Mouse (Mus musculus): ENCODE data around the gene Anks3. TPM values are rescaled to one million over a fixed set of nuclear protein-coding genes. Genes with fewer than 3 reads are reported as not detected.

Anks3 gene
- polyA plus RNA-seq, 1 experiment from 2014 or later = 41.3 TPM

GRCm38 (mm10) chr16:4947378-4947777, 16.6 kb downstream of the Anks3 start:
- no peaks in the 10 kb centered on the region for H3K4me1 ChIP-seq (ENCODE audit: control insufficient read depth, insufficient read depth, low read length)
- WGBS = 78% methylated on average over 4 of the region's 4 CpGs
- H3K4me2 ChIP-seq (ENCODE audit: low read depth, low read length) = no peak overlapping the region
- no peaks in the 10 kb centered on the region for H3K27me3 ChIP-seq (replicated peaks; ENCODE audit: control insufficient read depth, insufficient read depth, low read length)
- no peaks in the 10 kb centered on the region for H3K9me3 ChIP-seq (ENCODE audit: control insufficient read depth, low read length)
- H3K9ac ChIP-seq (ENCODE audit: low read depth, low read length) = no peak overlapping the region
- no peak overlapping the region for H3K27ac ChIP-seq (ENCODE audit: low read length)
- no peak for ATAC-seq
- H3K36me3 ChIP-seq (ENCODE audit: control insufficient read depth, insufficient read depth, low read length) = peaks cover 15% of the 10 kb centered on the region
- H3K4me3 ChIP-seq (ENCODE audit: low read length) = no peak overlapping the region

GRCm38 (mm10) chr16:4946155-4946554, 17.9 kb downstream of the Anks3 start:
- Histone ChIP-seq H3K36me3 (ENCODE audit: control insufficient read depth, insufficient read depth, low read length) (peaks cover 12% of the 10 kb centered on the region), H3K27ac (ENCODE audit: low read length) (no peak overlapping the region), H3K4me1 (ENCODE audit: control insufficient read depth, insufficient read depth, low read length) (no peaks in the 10 kb centered on the region), H3K9me3 (ENCODE audit: control insufficient read depth, low read length) (no peaks in the 10 kb centered on the region), H3K9ac (ENCODE audit: low read depth, low read length) (no peak overlapping the region), H3K4me2 (ENCODE audit: low read depth, low read length) (no peak overlapping the region), H3K27me3 (replicated peaks; ENCODE audit: control insufficient read depth, insufficient read depth, low read length) (no peaks in the 10 kb centered on the region), H3K4me3 (ENCODE audit: low read length) (no peak overlapping the region)
- no peak for ATAC-seq
- 90% methylated on average over 3 of the region's 3 CpGs for WGBS

GRCm38 (mm10) chr16:4945415-4945814, 18.6 kb downstream of the Anks3 start:
- H3K4me1 ChIP-seq (ENCODE audit: control insufficient read depth, insufficient read depth, low read length) = no peaks in the 10 kb centered on the region
- peaks cover 16% of the 10 kb centered on the region for H3K36me3 ChIP-seq (ENCODE audit: control insufficient read depth, insufficient read depth, low read length)
- no peak for ATAC-seq
- H3K4me3 ChIP-seq (ENCODE audit: low read length) = no peak overlapping the region
- no peak overlapping the region for H3K9ac ChIP-seq (ENCODE audit: low read depth, low read length)
- no peaks in the 10 kb centered on the region for H3K9me3 ChIP-seq (ENCODE audit: control insufficient read depth, low read length)
- no peak overlapping the region for H3K4me2 ChIP-seq (ENCODE audit: low read depth, low read length)
- WGBS = 72% methylated on average over 4 of the region's 4 CpGs
- H3K27ac ChIP-seq (ENCODE audit: low read length) = no peak overlapping the region
- no peaks in the 10 kb centered on the region for H3K27me3 ChIP-seq (replicated peaks; ENCODE audit: control insufficient read depth, insufficient read depth, low read length)

- no peaks in the 10 kb centered on the region for H3K9me3 ChIP-seq (ENCODE audit: control insufficient read depth, low read length)
- no peak overlapping the region for H3K9ac ChIP-seq (ENCODE audit: low read depth, low read length)
- no peak overlapping the region for H3K4me3 ChIP-seq (ENCODE audit: low read length)
- peaks cover 14% of the 10 kb centered on the region for H3K36me3 ChIP-seq (ENCODE audit: control insufficient read depth, insufficient read depth, low read length)
- H3K27ac ChIP-seq (ENCODE audit: low read length) = no peak overlapping the region
- H3K27me3 ChIP-seq (replicated peaks; ENCODE audit: control insufficient read depth, insufficient read depth, low read length) = no peaks in the 10 kb centered on the region
- peaks cover 6% of the 10 kb centered on the region for H3K4me1 ChIP-seq (ENCODE audit: control insufficient read depth, insufficient read depth, low read length)
- H3K4me2 ChIP-seq (ENCODE audit: low read depth, low read length) = no peak overlapping the region
- no peak for ATAC-seq
- WGBS = 92% methylated on average over 3 of the region's 3 CpGs
Measured at GRCm38 (mm10) chr16:4943431-4943830, 20.6 kb downstream of the Anks3 start.

GRCm38 (mm10) chr16:4942868-4943267, 21.1 kb downstream of the Anks3 start:
- Histone ChIP-seq H3K27ac (ENCODE audit: low read length) (no peak overlapping the region), H3K4me2 (ENCODE audit: low read depth, low read length) (no peak overlapping the region), H3K9ac (ENCODE audit: low read depth, low read length) (no peak overlapping the region), H3K4me3 (ENCODE audit: low read length) (no peak overlapping the region), H3K9me3 (ENCODE audit: control insufficient read depth, low read length) (no peaks in the 10 kb centered on the region), H3K36me3 (ENCODE audit: control insufficient read depth, insufficient read depth, low read length) (peaks cover 14% of the 10 kb centered on the region), H3K27me3 (replicated peaks; ENCODE audit: control insufficient read depth, insufficient read depth, low read length) (no peaks in the 10 kb centered on the region), H3K4me1 (ENCODE audit: control insufficient read depth, insufficient read depth, low read length) (peaks cover 6% of the 10 kb centered on the region)
- no peak for ATAC-seq
- WGBS = 91% methylated on average over 8 of the region's 8 CpGs

GRCm38 (mm10) chr16:4941016-4941415, 23.0 kb downstream of the Anks3 start:
- Histone ChIP-seq H3K4me3 (ENCODE audit: low read length) (no peak overlapping the region), H3K36me3 (ENCODE audit: control insufficient read depth, insufficient read depth, low read length) (peaks cover 19% of the 10 kb centered on the region), H3K4me2 (ENCODE audit: low read depth, low read length) (no peak overlapping the region), H3K4me1 (ENCODE audit: control insufficient read depth, insufficient read depth, low read length) (peaks cover 6% of the 10 kb centered on the region), H3K27me3 (replicated peaks; ENCODE audit: control insufficient read depth, insufficient read depth, low read length) (no peaks in the 10 kb centered on the region), H3K27ac (ENCODE audit: low read length) (no peak overlapping the region), H3K9ac (ENCODE audit: low read depth, low read length) (no peak overlapping the region), H3K9me3 (ENCODE audit: control insufficient read depth, low read length) (no peaks in the 10 kb centered on the region)
- no peak for ATAC-seq

GRCm38 (mm10) chr16:4940311-4940850, 23.6 kb downstream of the Anks3 start:
- no peak overlapping the region for H3K9ac ChIP-seq (ENCODE audit: low read depth, low read length)
- ATAC-seq = no peak
- no peak overlapping the region for H3K4me3 ChIP-seq (ENCODE audit: low read length)
- no peaks in the 10 kb centered on the region for H3K27me3 ChIP-seq (replicated peaks; ENCODE audit: control insufficient read depth, insufficient read depth, low read length)
- 91% methylated on average over 10 of the region's 10 CpGs for WGBS
- H3K27ac ChIP-seq (ENCODE audit: low read length) = no peak overlapping the region
- peaks cover 19% of the 10 kb centered on the region for H3K36me3 ChIP-seq (ENCODE audit: control insufficient read depth, insufficient read depth, low read length)
- no peak overlapping the region for H3K4me2 ChIP-seq (ENCODE audit: low read depth, low read length)
- no peaks in the 10 kb centered on the region for H3K9me3 ChIP-seq (ENCODE audit: control insufficient read depth, low read length)
- H3K4me1 ChIP-seq (ENCODE audit: control insufficient read depth, insufficient read depth, low read length) = peaks cover 6% of the 10 kb centered on the region

GRCm38 (mm10) chr16:4939412-4939811, 24.6 kb downstream of the Anks3 start:
- H3K9me3 ChIP-seq (ENCODE audit: control insufficient read depth, low read length) = no peaks in the 10 kb centered on the region
- H3K4me2 ChIP-seq (ENCODE audit: low read depth, low read length) = peak overlapping the region; percentile 88
- peak; percentile 77 for ATAC-seq
- H3K36me3 ChIP-seq (ENCODE audit: control insufficient read depth, insufficient read depth, low read length) = peaks cover 19% of the 10 kb centered on the region
- H3K4me3 ChIP-seq (ENCODE audit: low read length) = peak overlapping the region; percentile 98
- WGBS = 1% methylated on average over 16 of the region's 16 CpGs
- H3K27me3 ChIP-seq (replicated peaks; ENCODE audit: control insufficient read depth, insufficient read depth, low read length) = no peaks in the 10 kb centered on the region
- peak overlapping the region; percentile 97 for H3K9ac ChIP-seq (ENCODE audit: low read depth, low read length)
- peaks cover 6% of the 10 kb centered on the region for H3K4me1 ChIP-seq (ENCODE audit: control insufficient read depth, insufficient read depth, low read length)
- peak overlapping the region; percentile 90 for H3K27ac ChIP-seq (ENCODE audit: low read length)

GRCm38 (mm10) chr16:4938989-4939388, 25.0 kb downstream of the Anks3 start:
- 0% methylated on average over 28 of the region's 28 CpGs for WGBS
- H3K9ac ChIP-seq (ENCODE audit: low read depth, low read length) = peak overlapping the region; percentile 97
- H3K4me1 ChIP-seq (ENCODE audit: control insufficient read depth, insufficient read depth, low read length) = peaks cover 6% of the 10 kb centered on the region
- ATAC-seq = peak; percentile 97
- H3K9me3 ChIP-seq (ENCODE audit: control insufficient read depth, low read length) = no peaks in the 10 kb centered on the region
- H3K4me2 ChIP-seq (ENCODE audit: low read depth, low read length) = peak overlapping the region; percentile 88
- H3K27ac ChIP-seq (ENCODE audit: low read length) = peak overlapping the region; percentile 90
- no peaks in the 10 kb centered on the region for H3K27me3 ChIP-seq (replicated peaks; ENCODE audit: control insufficient read depth, insufficient read depth, low read length)
- peaks cover 18% of the 10 kb centered on the region for H3K36me3 ChIP-seq (ENCODE audit: control insufficient read depth, insufficient read depth, low read length)
- peak overlapping the region; percentile 98 for H3K4me3 ChIP-seq (ENCODE audit: low read length)

- H3K9ac ChIP-seq (ENCODE audit: low read depth, low read length) = peak within 1 kb of the TSS; percentile 97
- no peak; the same call in 1 of the 2 replicates for ATAC-seq
- H3K4me1 ChIP-seq (ENCODE audit: control insufficient read depth, insufficient read depth, low read length) = peaks cover 6% of the 10 kb centered on the region
- 2% methylated on average over 2 of the region's 2 CpGs for WGBS
- no peaks in the 10 kb centered on the region for H3K9me3 ChIP-seq (ENCODE audit: control insufficient read depth, low read length)
- peak within 1 kb of the TSS; percentile 88 for H3K4me2 ChIP-seq (ENCODE audit: low read depth, low read length)
- peak within 1 kb of the TSS; percentile 98 for H3K4me3 ChIP-seq (ENCODE audit: low read length)
- H3K36me3 ChIP-seq (ENCODE audit: control insufficient read depth, insufficient read depth, low read length) = peaks cover 17% of the 10 kb centered on the region
- no peaks in the 10 kb centered on the region for H3K27me3 ChIP-seq (replicated peaks; ENCODE audit: control insufficient read depth, insufficient read depth, low read length)
- peak within 1 kb of the TSS; percentile 90 for H3K27ac ChIP-seq (ENCODE audit: low read length)
Measured at GRCm38 (mm10) chr16:4938461-4938860, 25.5 kb downstream of the Anks3 start, which contains the start of gene Nudt16l1. Nudt16l1 (plus strand) TSS chr16:4938761.
